21 mouse cellular contexts compared by ENCODE assay signal in genomic region chr3:7014345-7014973, GRCm38 (mm10).
DNase-seq lines count a peak whose midpoint lies in the region; ATAC-seq and TF ChIP-seq lines count a peak whose summit lies in the region.
"Had no signal": no experiment of that assay in that cellular context is flagged by ENCODE, and none has a peak within 500 bp of the region (broad histone marks: within the 10 kb centered on the region; RNA-seq: fewer than 3 reads in every experiment).

No protein-coding gene starts in this region.

- 0 out of 2 replicates have a peak, but pooled peaks have one; percentile 22 for ATAC-seq in forebrain, embryonic 11.5 days (replicated peaks; ENCODE audit: low FRiP score)
- peak; percentile 41; the same call in 1 of the 2 replicates for ATAC-seq in hindbrain, embryonic 11.5 days (ENCODE audit: low FRiP score)
- ATAC-seq in hindbrain, embryonic 14.5 days (ENCODE audit: low FRiP score) = no peak
- no peak for ATAC-seq in midbrain, embryonic 14.5 days (ENCODE audit: low FRiP score, low TSS enrichment)
- no peak for ATAC-seq in midbrain, embryonic 15.5 days (replicated peaks)
- no peak for ATAC-seq in forebrain, postnatal 0 days
- ATAC-seq: inflammation-experienced regulatory T-cells, adult 6 months; intestine, postnatal 0 days had no signal

- DNase-seq in forebrain, embryonic 11.5 days (ENCODE audit: low spot score) = no peak
- DNase-seq in forebrain, embryonic 10.5 days (ENCODE audit: extremely low spot score, low spot score) = no peak
- no peak for DNase-seq in hindbrain, embryonic 11.5 days (ENCODE audit: low spot score)
- no peak for DNase-seq in hindbrain, embryonic 14.5 days (ENCODE audit: low spot score)
- DNase-seq in midbrain, embryonic 14.5 days = no peak
- peak; percentile 2 for DNase-seq in forebrain, postnatal 0 days
- DNase-seq in spleen, postnatal 10 days (ENCODE audit: low spot score in 2 of 2) = no peak
- DNase-seq: adrenal gland, postnatal 14 days; cerebellum, adult 18-20 months; cerebellum, adult 9-11 months; cerebellum, postnatal 36 days; gastrocnemius, postnatal 10 days; heart, adult 18-20 months; heart, postnatal 10 days; heart, postnatal 4 days had no signal

- no peaks in the 10 kb centered on the region for H3K36me3 ChIP-seq in forebrain, embryonic 11.5 days (ENCODE audit: control insufficient read depth, insufficient read depth, low read length)
- no peaks in the 10 kb centered on the region for H3K36me3 ChIP-seq in forebrain, embryonic 10.5 days (replicated peaks)
- H3K36me3 ChIP-seq in hindbrain, embryonic 11.5 days (ENCODE audit: control insufficient read depth, insufficient read depth, low read length) = no peaks in the 10 kb centered on the region
- no peaks in the 10 kb centered on the region for H3K36me3 ChIP-seq in hindbrain, embryonic 14.5 days (replicated peaks; ENCODE audit: control insufficient read depth, insufficient read depth)
- H3K36me3 ChIP-seq in midbrain, embryonic 14.5 days (ENCODE audit: control insufficient read depth, insufficient read depth, low read length) = no peaks in the 10 kb centered on the region
- no peaks in the 10 kb centered on the region for H3K36me3 ChIP-seq in midbrain, embryonic 15.5 days (replicated peaks)
- no peaks in the 10 kb centered on the region for H3K36me3 ChIP-seq in forebrain, postnatal 0 days (ENCODE audit: insufficient read depth)
- H3K36me3 ChIP-seq: embryonic facial prominence, embryonic 13.5 days; heart, embryonic 10.5 days; hindbrain, embryonic 15.5 days had no signal

- H3K27me3 ChIP-seq in forebrain, embryonic 11.5 days (ENCODE audit: control insufficient read depth, insufficient read depth, low read length) = no peaks in the 10 kb centered on the region
- H3K27me3 ChIP-seq in forebrain, embryonic 10.5 days (ENCODE audit: poor library complexity, severe bottlenecking) = no peaks in the 10 kb centered on the region
- no peaks in the 10 kb centered on the region for H3K27me3 ChIP-seq in hindbrain, embryonic 11.5 days (ENCODE audit: control insufficient read depth, insufficient read depth, low read length)
- H3K27me3 ChIP-seq in hindbrain, embryonic 14.5 days (ENCODE audit: control insufficient read depth, insufficient read depth, low read length) = no peaks in the 10 kb centered on the region
- H3K27me3 ChIP-seq in midbrain, embryonic 14.5 days (ENCODE audit: control insufficient read depth, insufficient read depth, low read length) = no peaks in the 10 kb centered on the region
- H3K27me3 ChIP-seq in midbrain, embryonic 15.5 days (replicated peaks) = no peaks in the 10 kb centered on the region
- H3K27me3 ChIP-seq in forebrain, postnatal 0 days (ENCODE audit: insufficient read depth, low read length) = no peaks in the 10 kb centered on the region
- H3K27me3 ChIP-seq: embryonic facial prominence, embryonic 13.5 days; hindbrain, embryonic 15.5 days had no signal

- H3K4me3 ChIP-seq in forebrain, embryonic 11.5 days (ENCODE audit: low read depth, low read length) = no peak overlapping the region
- no peak overlapping the region for H3K4me3 ChIP-seq in forebrain, embryonic 10.5 days
- H3K4me3 ChIP-seq in hindbrain, embryonic 11.5 days (ENCODE audit: low read depth, low read length) = no peak overlapping the region
- H3K4me3 ChIP-seq in hindbrain, embryonic 14.5 days (replicated peaks; ENCODE audit: low read length) = no peak overlapping the region
- H3K4me3 ChIP-seq in midbrain, embryonic 14.5 days (replicated peaks; ENCODE audit: low read depth, low read length) = no peak overlapping the region
- H3K4me3 ChIP-seq in midbrain, embryonic 15.5 days = no peak overlapping the region
- H3K4me3 ChIP-seq in forebrain, postnatal 0 days (ENCODE audit: low read depth, low read length) = no peak overlapping the region
- H3K4me3 ChIP-seq: embryonic facial prominence, embryonic 13.5 days; heart, embryonic 10.5 days; hindbrain, embryonic 15.5 days had no signal

- H3K27ac ChIP-seq in forebrain, embryonic 11.5 days (ENCODE audit: low read depth, low read length) = no peak overlapping the region
- H3K27ac ChIP-seq in forebrain, embryonic 10.5 days = no peak overlapping the region
- no peak overlapping the region for H3K27ac ChIP-seq in hindbrain, embryonic 11.5 days (ENCODE audit: low read depth, low read length)
- no peak overlapping the region for H3K27ac ChIP-seq in hindbrain, embryonic 14.5 days
- H3K27ac ChIP-seq in midbrain, embryonic 14.5 days (replicated peaks; ENCODE audit: low read depth, low read length) = 0 out of 2 replicates have a peak overlapping the region, but pooled peaks have one; percentile 14
- no peak overlapping the region for H3K27ac ChIP-seq in midbrain, embryonic 15.5 days
- H3K27ac ChIP-seq in forebrain, postnatal 0 days (ENCODE audit: low read depth, low read length) = no peak overlapping the region
- H3K27ac ChIP-seq: embryonic facial prominence, embryonic 13.5 days; heart, embryonic 10.5 days; hindbrain, embryonic 15.5 days had no signal

- no peak overlapping the region for H3K4me2 ChIP-seq in forebrain, embryonic 11.5 days (ENCODE audit: low read depth, low read length, severe bottlenecking)
- H3K4me2 ChIP-seq in hindbrain, embryonic 11.5 days (replicated peaks; ENCODE audit: low read depth, low read length) = no peak overlapping the region
- H3K4me2 ChIP-seq in hindbrain, embryonic 14.5 days (replicated peaks) = no peak overlapping the region
- H3K4me2 ChIP-seq in midbrain, embryonic 14.5 days (ENCODE audit: low read length) = no peak overlapping the region
- H3K4me2 ChIP-seq in midbrain, embryonic 15.5 days = no peak overlapping the region
- H3K4me2 ChIP-seq in forebrain, postnatal 0 days (ENCODE audit: low read depth) = no peak overlapping the region
- H3K4me2 ChIP-seq: embryonic facial prominence, embryonic 13.5 days; hindbrain, embryonic 15.5 days had no signal

- no peak overlapping the region for H3K9ac ChIP-seq in forebrain, embryonic 11.5 days (ENCODE audit: low read length)
- H3K9ac ChIP-seq in hindbrain, embryonic 11.5 days (ENCODE audit: low read depth, low read length) = no peak overlapping the region
- H3K9ac ChIP-seq in hindbrain, embryonic 14.5 days = no peak overlapping the region
- H3K9ac ChIP-seq in midbrain, embryonic 14.5 days (replicated peaks; ENCODE audit: low read length) = no peak overlapping the region
- no peak overlapping the region for H3K9ac ChIP-seq in midbrain, embryonic 15.5 days
- H3K9ac ChIP-seq in forebrain, postnatal 0 days = no peak overlapping the region
- H3K9ac ChIP-seq: embryonic facial prominence, embryonic 13.5 days; hindbrain, embryonic 15.5 days had no signal

- TF ChIP-seq CTCF in forebrain, postnatal 0 days (IDR thresholded peaks at IDR 0.05; ENCODE audit: low read depth) = no peak

- WGBS in forebrain, embryonic 11.5 days = 44% methylated on average over 7 of the region's 7 CpGs
- 56% methylated on average over 7 of the region's 7 CpGs for WGBS in forebrain, embryonic 10.5 days
- 39% methylated on average over 7 of the region's 7 CpGs for WGBS in hindbrain, embryonic 11.5 days
- WGBS in hindbrain, embryonic 14.5 days = 29% methylated on average over 7 of the region's 7 CpGs
- 28% methylated on average over 7 of the region's 7 CpGs for WGBS in midbrain, embryonic 14.5 days
- WGBS in midbrain, embryonic 15.5 days = 25% methylated on average over 7 of the region's 7 CpGs
- WGBS in forebrain, postnatal 0 days = 19% methylated on average over 7 of the region's 7 CpGs

- H3K4me1 ChIP-seq in forebrain, embryonic 11.5 days (replicated peaks; ENCODE audit: control insufficient read depth, insufficient read depth, low read length) = no peaks in the 10 kb centered on the region
- peaks cover 20% of the 10 kb centered on the region for H3K4me1 ChIP-seq in forebrain, embryonic 10.5 days
- H3K4me1 ChIP-seq in hindbrain, embryonic 11.5 days (replicated peaks; ENCODE audit: control insufficient read depth, insufficient read depth, low read length) = no peaks in the 10 kb centered on the region
- H3K4me1 ChIP-seq in hindbrain, embryonic 14.5 days (replicated peaks; ENCODE audit: control insufficient read depth, insufficient read depth, low read length) = peaks cover 4% of the 10 kb centered on the region; the same call in 1 of the 2 replicates
- H3K4me1 ChIP-seq in midbrain, embryonic 14.5 days (ENCODE audit: control insufficient read depth, insufficient read depth, low read length) = peaks cover 6% of the 10 kb centered on the region; the same call in 1 of the 2 replicates
- peaks cover 16% of the 10 kb centered on the region for H3K4me1 ChIP-seq in midbrain, embryonic 15.5 days
- 0 out of 2 replicates have a peak, but pooled peaks cover 5% of the 10 kb centered on the region for H3K4me1 ChIP-seq in forebrain, postnatal 0 days (ENCODE audit: insufficient read depth)
- H3K4me1 ChIP-seq: heart, embryonic 10.5 days; hindbrain, embryonic 15.5 days had no signal

- no peaks in the 10 kb centered on the region for H3K9me3 ChIP-seq in forebrain, embryonic 11.5 days (ENCODE audit: control insufficient read depth, low read length)
- H3K9me3 ChIP-seq in forebrain, embryonic 10.5 days = no peaks in the 10 kb centered on the region
- H3K9me3 ChIP-seq in hindbrain, embryonic 11.5 days (ENCODE audit: control insufficient read depth, low read length) = no peaks in the 10 kb centered on the region
- H3K9me3 ChIP-seq in hindbrain, embryonic 14.5 days (ENCODE audit: control insufficient read depth, low read length) = no peaks in the 10 kb centered on the region
- no peaks in the 10 kb centered on the region for H3K9me3 ChIP-seq in midbrain, embryonic 14.5 days (ENCODE audit: control insufficient read depth, low read length)
- no peaks in the 10 kb centered on the region for H3K9me3 ChIP-seq in midbrain, embryonic 15.5 days
- no peaks in the 10 kb centered on the region for H3K9me3 ChIP-seq in forebrain, postnatal 0 days (ENCODE audit: low read length)
- H3K9me3 ChIP-seq: embryonic facial prominence, embryonic 13.5 days; heart, embryonic 10.5 days; hindbrain, embryonic 15.5 days had no signal

Comparison
In these comparisons a context has a peak if more than half of its experiments do, and no peak if none do; other contexts are left out.
1. ATAC-seq: peak in forebrain, embryonic 11.5 days (single experiment) and hindbrain, embryonic 11.5 days (single experiment); none in hindbrain, embryonic 14.5 days (single experiment), midbrain, embryonic 14.5 days (single experiment), midbrain, embryonic 15.5 days (single experiment) and forebrain, postnatal 0 days (single experiment).